Mouse (Mus musculus): ENCODE measurements around the gene Ppp4r3a. TPM values are rescaled to one million over a fixed set of nuclear protein-coding genes. Genes with fewer than 3 reads are reported as not detected.
"Not testable (repeated sequence)": the region's sequence is repeated elsewhere in the genome, so short reads cannot be mapped to it uniquely, and the experiment has no call there.

Gene Ppp4r3a
- polyA plus RNA-seq, 1 experiment from 2014 or later: 42.5 TPM

DNA sequence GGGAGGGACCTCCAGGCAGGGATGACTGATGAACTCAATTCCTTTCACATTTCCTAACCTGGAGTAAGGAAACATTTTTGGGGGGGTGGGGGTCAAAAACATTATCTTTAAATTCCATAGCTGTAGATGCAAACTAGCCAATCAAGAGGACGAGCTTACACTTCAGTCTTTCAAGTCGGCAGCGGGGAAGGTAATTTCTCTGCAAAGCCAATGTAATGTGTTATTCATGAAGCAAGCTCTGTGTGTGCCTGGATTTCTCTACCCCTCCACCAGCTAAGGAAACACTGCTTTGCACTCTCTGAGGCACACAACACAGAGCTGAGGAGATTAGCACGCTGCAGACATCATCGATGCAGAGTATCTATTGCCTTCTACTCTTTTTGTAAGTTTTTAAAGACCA lies 64.5 kb downstream of the Ppp4r3a start:
- Histone ChIP-seq H3K4me1 (peaks cover 49% of the 10 kb centered on the region), H3K27me3 (0 out of 2 replicates have a peak, but pooled peaks cover 5% of the 10 kb centered on the region), H3K9ac (no peak overlapping the region), H3K36me3 (no peaks in the 10 kb centered on the region), H3K4me3 (no peak overlapping the region), H3K4me2 (no peak overlapping the region), H3K9me3 (no peaks in the 10 kb centered on the region), H3K27ac (no peak overlapping the region)
- no peak for ATAC-seq (ENCODE audit: insufficient number of reproducible peaks, insufficient read depth, low FRiP score, low TSS enrichment, low read depth)
- 65% methylated on average over 5 of the region's 5 CpGs for WGBS

DNA sequence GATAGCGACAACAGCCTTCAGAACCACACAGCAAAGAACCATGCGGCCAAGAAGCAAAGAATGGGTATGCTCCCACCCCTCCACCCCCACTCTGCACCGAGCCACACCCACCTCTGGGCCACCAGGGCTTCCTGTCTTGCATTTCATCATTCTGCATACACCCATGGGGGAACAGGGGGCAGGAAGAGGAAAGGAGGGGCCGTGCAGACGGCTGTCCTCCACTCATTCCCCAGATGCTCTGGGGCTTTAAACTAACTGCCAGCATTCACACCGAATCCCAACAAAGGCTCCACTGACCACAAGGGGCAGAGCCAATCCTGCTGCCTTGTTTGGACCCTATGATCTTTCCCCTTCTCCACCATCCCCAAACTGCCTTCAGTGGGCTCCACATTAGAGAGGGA lies 65.5 kb downstream of the Ppp4r3a start:
- Histone ChIP-seq H3K27me3 (0 out of 2 replicates have a peak, but pooled peaks cover 5% of the 10 kb centered on the region), H3K4me1 (peaks cover 55% of the 10 kb centered on the region), H3K27ac (no peak overlapping the region), H3K36me3 (no peaks in the 10 kb centered on the region), H3K9me3 (no peaks in the 10 kb centered on the region), H3K4me2 (peak overlapping the region; percentile 14; the same call in 1 of the 2 replicates), H3K9ac (0 out of 2 replicates have a peak overlapping the region, but pooled peaks have one; percentile 16), H3K4me3 (no peak overlapping the region)
- ATAC-seq (ENCODE audit: insufficient number of reproducible peaks, insufficient read depth, low FRiP score, low TSS enrichment, low read depth): no peak
- WGBS: 12% methylated on average over 6 of the region's 6 CpGs

DNA sequence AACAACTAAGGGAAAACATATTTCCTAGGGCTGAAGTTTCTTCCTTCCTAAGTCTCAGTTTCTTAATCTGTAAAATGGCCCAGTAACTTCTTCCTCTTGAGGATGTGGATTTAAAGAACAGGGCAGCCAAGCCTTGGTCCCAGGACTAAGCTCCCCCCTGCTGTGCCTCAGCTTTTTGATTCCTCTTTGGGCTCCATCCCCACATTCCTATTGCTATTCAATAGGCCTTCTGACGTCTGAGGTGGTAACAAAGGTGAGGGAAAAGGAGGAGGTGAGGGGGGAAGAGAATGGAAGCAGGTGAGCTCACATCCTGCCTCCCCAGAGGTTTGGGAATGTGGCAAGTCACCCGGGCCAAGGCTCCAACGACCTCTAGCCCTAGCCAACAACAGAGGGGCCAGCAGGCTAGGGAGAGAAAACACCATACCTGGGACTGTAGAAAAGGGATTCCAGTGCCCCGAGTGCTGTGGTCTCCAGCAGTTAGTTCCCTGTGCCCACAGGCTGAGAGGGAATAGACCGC lies 67.0 kb downstream of the Ppp4r3a start:
- Histone ChIP-seq H3K4me1 (peaks cover 67% of the 10 kb centered on the region), H3K4me2 (no peak overlapping the region), H3K27ac (peak overlapping the region; percentile 60), H3K4me3 (no peak overlapping the region), H3K9me3 (no peaks in the 10 kb centered on the region), H3K9ac (no peak overlapping the region), H3K27me3 (peaks cover 12% of the 10 kb centered on the region), H3K36me3 (no peaks in the 10 kb centered on the region)
- no peak for ATAC-seq (ENCODE audit: insufficient number of reproducible peaks, insufficient read depth, low FRiP score, low TSS enrichment, low read depth)
- WGBS: 41% methylated on average over 5 of the region's 5 CpGs

DNA sequence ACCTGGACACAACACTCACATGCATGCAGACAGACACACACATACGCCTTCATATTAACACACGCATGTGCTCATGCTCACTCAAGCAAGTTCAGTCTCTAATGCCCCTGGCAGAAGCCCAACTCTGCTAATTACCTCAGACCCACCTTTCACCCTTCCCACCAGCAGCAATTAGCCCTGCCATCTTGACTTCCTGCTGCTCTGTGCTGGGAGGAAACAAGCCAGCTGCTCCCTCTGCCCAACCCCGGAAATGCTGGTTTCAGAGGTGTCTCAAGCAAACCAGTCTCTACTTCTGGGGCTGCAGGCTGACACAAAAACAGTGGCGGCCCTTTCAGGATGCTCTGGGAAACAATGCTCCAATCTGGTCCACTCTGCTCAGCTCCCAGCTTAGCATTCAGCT lies 67.6 kb downstream of the Ppp4r3a start:
- Histone ChIP-seq H3K4me1 (peaks cover 66% of the 10 kb centered on the region), H3K27ac (peak overlapping the region; percentile 60)

DNA sequence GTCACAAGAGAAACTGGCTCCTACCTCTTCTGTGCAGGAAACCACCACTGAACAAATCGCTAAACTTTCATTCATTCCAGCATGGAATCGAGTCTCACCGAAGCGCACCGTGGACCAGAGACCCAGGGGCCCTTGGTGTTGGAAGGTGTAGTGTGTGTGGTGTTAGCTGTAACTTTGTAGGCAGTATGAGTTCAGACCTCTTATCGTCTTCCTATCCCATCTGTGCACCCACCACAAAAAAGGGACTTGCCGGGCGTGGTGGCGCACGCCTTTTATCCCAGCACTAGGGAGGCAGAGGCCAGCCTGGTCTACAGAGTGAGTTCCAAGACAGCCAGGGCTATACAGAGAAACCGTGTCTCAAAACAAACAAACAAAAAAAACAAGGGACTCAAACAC lies 68.3 kb downstream of the Ppp4r3a start:
- no peak overlapping the region for H3K4me3 ChIP-seq
- H3K27ac ChIP-seq: 0 out of 2 replicates have a peak overlapping the region, but pooled peaks have one; percentile 66
- ATAC-seq (ENCODE audit: insufficient number of reproducible peaks, insufficient read depth, low FRiP score, low TSS enrichment, low read depth): no peak
- H3K9ac ChIP-seq: no peak overlapping the region
- no peaks in the 10 kb centered on the region for H3K36me3 ChIP-seq
- H3K27me3 ChIP-seq: peaks cover 12% of the 10 kb centered on the region
- H3K9me3 ChIP-seq: no peaks in the 10 kb centered on the region
- H3K4me2 ChIP-seq: no peak overlapping the region
- H3K4me1 ChIP-seq: peaks cover 65% of the 10 kb centered on the region
- WGBS: 78% methylated on average over 11 of the region's 11 CpGs

More for the DNA sequence above, 67.6 kb downstream of the Ppp4r3a start:
- Histone ChIP-seq H3K9me3 (no peaks in the 10 kb centered on the region), H3K9ac (no peak overlapping the region), H3K4me3 (no peak overlapping the region), H3K27me3 (peaks cover 12% of the 10 kb centered on the region), H3K36me3 (no peaks in the 10 kb centered on the region), H3K4me2 (no peak overlapping the region)
- ATAC-seq (ENCODE audit: insufficient number of reproducible peaks, insufficient read depth, low FRiP score, low TSS enrichment, low read depth): no peak
- WGBS: 44% methylated on average over 4 of the region's 4 CpGs

DNA sequence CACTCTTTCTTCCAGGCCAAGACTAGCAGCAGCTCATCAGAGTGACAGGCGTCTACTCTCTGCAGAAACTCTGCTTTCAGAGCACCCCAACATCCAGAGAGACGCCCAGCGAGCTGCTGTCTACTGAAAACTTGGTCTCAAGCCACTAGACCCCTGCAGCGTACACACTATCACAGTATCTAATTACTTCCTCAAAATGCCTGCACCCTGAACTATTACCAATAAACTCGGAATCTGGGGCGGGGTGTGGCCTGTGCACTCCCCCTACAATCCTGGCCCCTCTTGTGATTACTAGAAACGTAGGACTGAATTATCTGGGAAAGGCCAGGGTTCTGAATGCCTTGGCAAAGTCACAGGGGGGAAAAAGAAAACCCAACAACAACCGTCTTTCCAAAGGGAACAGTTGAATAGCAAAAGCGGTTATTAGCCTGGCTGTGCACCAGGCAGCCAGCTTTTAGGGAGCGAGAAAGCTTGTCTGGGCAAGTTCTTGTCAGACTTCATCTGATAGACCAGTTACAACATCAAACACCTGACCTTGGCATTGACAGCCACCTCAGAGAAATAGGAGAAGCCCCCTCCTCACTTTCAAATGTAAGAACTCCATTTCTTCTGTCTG lies 68.8 kb downstream of the Ppp4r3a start:
- ATAC-seq (ENCODE audit: insufficient number of reproducible peaks, insufficient read depth, low FRiP score, low TSS enrichment, low read depth): no peak
- H3K36me3 ChIP-seq: no peaks in the 10 kb centered on the region
- H3K9me3 ChIP-seq: no peaks in the 10 kb centered on the region
- peaks cover 67% of the 10 kb centered on the region for H3K4me1 ChIP-seq
- peaks cover 12% of the 10 kb centered on the region for H3K27me3 ChIP-seq
- no peak overlapping the region for H3K4me3 ChIP-seq
- H3K9ac ChIP-seq: no peak overlapping the region
- WGBS: 51% methylated on average over 10 of the region's 10 CpGs
- H3K4me2 ChIP-seq: 0 out of 2 replicates have a peak overlapping the region, but pooled peaks have one; percentile 18
- peak overlapping the region; percentile 66 for H3K27ac ChIP-seq

DNA sequence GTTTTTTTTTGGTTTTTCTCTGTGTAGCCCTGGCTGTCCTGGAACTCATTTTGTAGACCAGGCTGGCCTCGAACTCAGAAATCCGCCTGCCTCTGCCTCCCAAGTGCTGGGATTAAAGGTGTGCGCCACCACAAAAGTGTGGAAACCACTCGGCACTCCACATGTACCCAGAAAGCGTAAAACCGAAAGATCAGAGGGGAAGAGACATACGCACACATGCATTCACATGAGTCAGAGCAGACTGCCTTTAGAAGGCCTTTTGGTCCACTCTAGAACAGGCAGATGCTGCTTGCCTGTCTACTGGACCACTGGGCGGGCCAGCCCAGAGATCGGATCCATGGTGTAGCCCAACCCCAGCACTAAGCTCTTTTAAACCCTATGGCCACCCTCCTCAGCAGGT lies 69.8 kb downstream of the Ppp4r3a start:
- H3K27me3 ChIP-seq: peaks cover 12% of the 10 kb centered on the region
- ATAC-seq (ENCODE audit: insufficient number of reproducible peaks, insufficient read depth, low FRiP score, low TSS enrichment, low read depth); H3K9me3 ChIP-seq; H3K36me3 ChIP-seq; H3K9ac ChIP-seq; H3K4me2 ChIP-seq; H3K4me3 ChIP-seq: not testable (repeated sequence)
- H3K4me1 ChIP-seq: peaks cover 65% of the 10 kb centered on the region
- WGBS: 93% methylated on average over 9 of the region's 9 CpGs
- peak overlapping the region; percentile 66; the same call in 1 of the 2 replicates for H3K27ac ChIP-seq

DNA sequence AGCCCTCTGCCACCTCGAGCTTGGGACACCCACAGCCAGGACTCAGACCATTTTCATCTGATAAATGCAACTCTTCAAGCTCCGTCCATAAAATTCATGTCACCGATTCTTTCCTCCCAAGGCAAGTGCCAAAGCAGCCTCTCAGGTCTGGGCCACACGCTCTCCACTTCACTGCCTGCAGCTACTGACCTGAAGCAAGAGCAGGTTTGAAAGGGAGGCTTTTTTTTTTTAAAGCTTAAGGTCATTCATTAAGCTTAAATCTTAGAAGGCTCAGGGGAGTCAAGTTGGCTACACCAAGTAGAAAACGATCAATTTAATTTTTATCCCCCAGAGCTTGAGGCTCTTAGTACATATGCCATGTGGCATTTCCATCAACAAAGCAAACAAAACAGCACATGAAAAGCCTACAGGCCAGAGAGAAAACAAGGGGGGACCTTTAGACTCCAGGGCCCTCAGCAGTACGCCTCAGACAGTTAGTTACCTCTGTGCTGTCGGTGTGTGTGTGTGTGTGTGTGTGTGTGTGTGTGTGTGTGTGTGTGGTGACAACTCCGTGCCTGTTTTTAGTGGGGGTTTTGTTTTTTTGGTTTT lies 70.3 kb downstream of the Ppp4r3a start:
- Histone ChIP-seq H3K9ac (no peak overlapping the region), H3K4me3 (no peak overlapping the region), H3K36me3 (no peaks in the 10 kb centered on the region), H3K4me2 (no peak overlapping the region), H3K9me3 (0 out of 2 replicates have a peak, but pooled peaks cover 2% of the 10 kb centered on the region), H3K27me3 (peaks cover 12% of the 10 kb centered on the region), H3K27ac (0 out of 2 replicates have a peak overlapping the region, but pooled peaks have one; percentile 8), H3K4me1 (peaks cover 66% of the 10 kb centered on the region)
- no peak for ATAC-seq (ENCODE audit: insufficient number of reproducible peaks, insufficient read depth, low FRiP score, low TSS enrichment, low read depth)
- WGBS: 53% methylated on average over 8 of the region's 8 CpGs

DNA sequence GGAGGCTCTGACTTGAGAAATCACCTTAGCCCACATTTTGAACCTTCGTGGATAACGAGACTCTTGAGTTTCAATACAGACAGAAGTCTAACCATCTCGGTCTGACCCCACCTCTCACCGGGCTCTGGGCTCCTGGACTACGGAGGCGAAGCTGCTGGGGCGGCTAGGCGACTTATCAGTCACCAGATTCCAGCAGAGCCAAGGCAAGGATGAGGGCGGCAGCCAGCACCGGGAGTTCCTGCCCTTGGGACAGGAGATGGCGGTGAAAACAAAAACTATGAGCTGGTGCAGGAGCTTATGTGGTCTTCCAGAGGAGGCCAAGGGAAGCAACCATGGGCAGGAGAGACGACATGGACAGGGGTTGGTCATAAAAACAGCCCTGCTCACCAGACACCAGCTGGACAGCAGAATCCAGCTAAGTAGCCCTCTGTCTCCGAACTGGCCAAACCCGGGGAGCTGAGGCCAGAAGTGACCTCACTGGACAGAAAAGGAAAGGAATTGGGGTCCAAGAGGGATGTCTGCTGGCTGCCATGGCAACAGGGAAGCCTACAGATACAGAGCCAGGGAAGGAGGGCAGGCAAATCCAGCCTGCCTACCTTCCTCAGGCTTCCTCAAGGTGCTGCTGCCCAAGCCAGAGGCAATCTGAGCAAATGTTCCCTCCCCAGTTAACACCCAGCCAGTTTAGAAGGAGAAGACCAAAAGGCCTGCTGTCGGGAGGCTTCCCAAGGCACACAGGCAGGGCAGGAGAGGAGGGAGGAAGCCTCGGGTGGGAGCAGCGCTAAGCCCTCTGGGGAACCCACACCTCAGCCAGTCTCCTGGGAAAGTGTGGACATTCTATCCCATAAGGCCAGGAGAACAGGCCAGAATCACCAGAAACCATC lies 71.1 kb downstream of the Ppp4r3a start:
- WGBS: 30% methylated on average over 17 of the region's 17 CpGs
- Histone ChIP-seq H3K9ac (no peak overlapping the region; the same call in 1 of the 2 replicates), H3K27me3 (peaks cover 7% of the 10 kb centered on the region), H3K9me3 (0 out of 2 replicates have a peak, but pooled peaks cover 2% of the 10 kb centered on the region), H3K4me3 (no peak overlapping the region), H3K27ac (0 out of 2 replicates have a peak overlapping the region, but pooled peaks have one; percentile 8), H3K36me3 (no peaks in the 10 kb centered on the region), H3K4me1 (peaks cover 66% of the 10 kb centered on the region), H3K4me2 (no peak overlapping the region)
- no peak for ATAC-seq (ENCODE audit: insufficient number of reproducible peaks, insufficient read depth, low FRiP score, low TSS enrichment, low read depth)

DNA sequence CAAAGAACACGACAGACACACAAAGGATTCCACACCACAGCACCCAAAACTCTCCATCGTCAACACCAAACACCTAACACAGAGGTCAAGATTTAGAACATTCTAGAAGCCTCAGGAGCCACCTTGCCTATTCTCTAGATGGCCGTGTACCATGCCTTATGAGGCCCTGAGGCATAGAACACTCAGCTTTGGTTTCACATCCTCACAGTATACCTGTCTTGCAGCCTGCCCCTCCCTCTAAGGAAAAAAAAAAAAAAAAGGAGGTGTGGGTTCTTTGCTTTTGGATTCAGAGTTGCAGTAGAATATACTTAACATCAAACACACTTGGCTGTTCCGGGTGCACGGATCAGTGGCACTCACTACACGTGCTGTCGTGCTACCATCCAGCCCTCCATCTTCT lies 72.5 kb downstream of the Ppp4r3a start:
- peaks cover 55% of the 10 kb centered on the region for H3K4me1 ChIP-seq

More for the DNA sequence above, 72.5 kb downstream of the Ppp4r3a start:
- H3K27ac ChIP-seq: no peak overlapping the region
- 75% methylated on average over 7 of the region's 7 CpGs for WGBS
- no peak overlapping the region for H3K4me3 ChIP-seq
- 0 out of 2 replicates have a peak, but pooled peaks cover 2% of the 10 kb centered on the region for H3K9me3 ChIP-seq
- no peak overlapping the region for H3K4me2 ChIP-seq
- peaks cover 7% of the 10 kb centered on the region for H3K27me3 ChIP-seq
- no peaks in the 10 kb centered on the region for H3K36me3 ChIP-seq
- ATAC-seq (ENCODE audit: insufficient number of reproducible peaks, insufficient read depth, low FRiP score, low TSS enrichment, low read depth): no peak
- no peak overlapping the region for H3K9ac ChIP-seq

Data from embryonic facial prominence, embryonic 13.5 days (tissue).